Mouse (Mus musculus) lung, adult 2 months (tissue): ENCODE results near the gene Gm37240.

Source experiments
- CTCF ChIP-seq: fragments of 200-500 bp; IDR thresholded peaks from 2 replicates; pipeline ENCODE4 v1.5.1; 2011; ENCODE audit warnings: mild to moderate bottlenecking, low read length, control low read depth; ENCODE audit not compliant: insufficient read depth
- POLR2A ChIP-seq: fragments of 200-500 bp; IDR thresholded peaks from 2 replicates; pipeline ENCODE4 v1.6.1; 2011; ENCODE audit warnings: low read depth, mild to moderate bottlenecking, control low read depth, low read length, borderline replicate concordance; ENCODE audit errors: extremely low read depth

GRCm38 (mm10) chr3:85024817-85025705 is 862.3 kb downstream of the Gm37240 start:
- TF ChIP-seq CTCF: no peak
- no peak for TF ChIP-seq POLR2A
